Mouse (Mus musculus) testis, adult 2 months (tissue): ENCODE data around the gene Dnajb13.

Experiments
- CTCF ChIP-seq: fragments of 200-500 bp; IDR thresholded peaks from 2 replicates; pipeline ENCODE4 v1.5.1; 2012; ENCODE audit warnings: low read depth, mild to moderate bottlenecking, inconsistent platforms, low read length, moderate library complexity; ENCODE audit not compliant: control insufficient read depth, insufficient read depth, insufficient replicate concordance
- POLR2A ChIP-seq: fragments of 200-500 bp; IDR thresholded peaks from 2 replicates; pipeline ENCODE4 v1.6.1; 2012; ENCODE audit warnings: low read depth, mild to moderate bottlenecking, inconsistent platforms, low read length, moderate library complexity; ENCODE audit not compliant: control insufficient read depth

GRCm38 (mm10) chr7:100488474-100489048, 26.2 kb downstream of the Dnajb13 start:
- TF ChIP-seq POLR2A (no peak), CTCF (no peak)
